Mouse (Mus musculus): ENCODE data around the gene Ddx39. TPM values are rescaled to one million over a fixed set of nuclear protein-coding genes. Genes with fewer than 3 reads are reported as not detected.
A peak's percentile ranks its signal among the peaks of the same experiment; 100 is the strongest.

Gene Ddx39
- total and polyA plus RNA-seq, 3 experiments, result 272 to 304 (median 279) TPM

DNA sequence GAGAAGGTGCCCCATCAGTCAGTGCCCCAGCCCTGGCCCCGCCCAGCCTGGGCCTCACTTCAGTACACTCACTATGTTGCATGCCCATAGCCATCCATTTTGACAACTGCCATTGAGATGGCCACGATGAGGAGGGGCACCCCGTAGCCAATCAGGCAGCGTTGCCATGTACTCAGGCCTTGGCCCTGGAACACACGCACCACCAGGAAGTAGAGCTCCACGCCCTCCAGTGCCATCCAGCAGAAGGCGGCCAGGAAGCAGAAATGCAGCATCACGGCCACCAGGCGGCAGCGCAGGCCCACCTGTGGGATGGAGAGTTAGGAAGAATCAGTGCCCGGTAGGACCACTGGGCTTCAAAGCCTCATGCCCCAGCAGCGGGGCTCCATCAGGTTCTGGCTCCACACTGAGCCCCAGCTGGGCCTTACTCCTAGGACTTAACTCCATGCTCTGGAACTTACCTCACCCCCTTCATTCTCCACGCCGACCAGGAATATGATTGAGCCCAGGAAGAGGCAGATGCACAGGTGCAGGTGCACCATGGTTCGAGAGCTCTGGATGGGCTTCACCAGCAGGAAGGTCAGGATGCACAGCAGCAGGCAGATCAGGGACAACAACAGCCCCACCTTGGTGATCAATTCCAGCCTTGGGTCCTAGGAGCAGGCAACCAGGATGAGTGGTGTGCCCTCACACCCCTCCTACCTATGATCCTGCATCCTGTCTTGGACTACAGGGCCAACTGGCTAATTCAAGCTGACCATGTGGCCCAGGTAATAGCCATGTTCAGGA, 9.9 kb downstream of the Ddx39 start:
- TF ChIP-seq ELF1 (IDR thresholded peaks at IDR 0.05; ENCODE audit: low read depth, low read length), result peak; percentile 68
- peak; percentile 58 for TF ChIP-seq ZC3H11A (IDR thresholded peaks at IDR 0.05; ENCODE audit: low read depth, low read length)
- TF ChIP-seq CHD1 (IDR thresholded peaks at IDR 0.05; ENCODE audit: low read depth, low read length), result no peak
- TF ChIP-seq CTCF (IDR thresholded peaks at IDR 0.05 in 2 of 3, conservative IDR thresholded peaks at IDR 0.05 in 1 of 3; ENCODE audit: control insufficient read depth in 1 of 3, insufficient read depth in 1 of 3, low read depth in 2 of 3, low read length in 3 of 3, poor library complexity in 1 of 3, severe bottlenecking in 1 of 3), result peak; percentile 80 to 83 (median 82)
- no peak for TF ChIP-seq GATA1 (IDR thresholded peaks at IDR 0.05; ENCODE audit: low read depth, low read length)
- TF ChIP-seq MAX (IDR thresholded peaks at IDR 0.05; ENCODE audit: low read length), result peak; percentile 62
- peak; percentile 68 for TF ChIP-seq RAD21 (IDR thresholded peaks at IDR 0.05; ENCODE audit: low read depth, low read length)
- TF ChIP-seq MYB (IDR thresholded peaks at IDR 0.05; ENCODE audit: low read depth, low read length), result no peak
- TF ChIP-seq MXI1 (IDR thresholded peaks at IDR 0.05; ENCODE audit: low read depth, low read length), result peak; percentile 57
- peak; percentile 71 for TF ChIP-seq SMC3 (IDR thresholded peaks at IDR 0.05; ENCODE audit: low read depth, low read length)
- peak; percentile 24; the same call in 1 of the 2 replicates for TF ChIP-seq NELFE (IDR thresholded peaks at IDR 0.05; ENCODE audit: low read depth, low read length)
- 0 out of 2 replicates have a peak, but pooled peaks have one; percentile 26 for TF ChIP-seq HCFC1 (IDR thresholded peaks at IDR 0.05; ENCODE audit: low read depth, low read length)
- no peak; the same call in 1 of the 2 replicates for TF ChIP-seq MAZ (IDR thresholded peaks at IDR 0.05; ENCODE audit: low read depth, low read length)
- peak; percentile 51; the same call in 1 of the 2 replicates for TF ChIP-seq SIN3A (IDR thresholded peaks at IDR 0.05; ENCODE audit: low read length)
- peak; percentile 52; the same call in 1 of the 2 replicates for TF ChIP-seq POLR2AphosphoS2 (IDR thresholded peaks at IDR 0.05; ENCODE audit: low read length)

DNA sequence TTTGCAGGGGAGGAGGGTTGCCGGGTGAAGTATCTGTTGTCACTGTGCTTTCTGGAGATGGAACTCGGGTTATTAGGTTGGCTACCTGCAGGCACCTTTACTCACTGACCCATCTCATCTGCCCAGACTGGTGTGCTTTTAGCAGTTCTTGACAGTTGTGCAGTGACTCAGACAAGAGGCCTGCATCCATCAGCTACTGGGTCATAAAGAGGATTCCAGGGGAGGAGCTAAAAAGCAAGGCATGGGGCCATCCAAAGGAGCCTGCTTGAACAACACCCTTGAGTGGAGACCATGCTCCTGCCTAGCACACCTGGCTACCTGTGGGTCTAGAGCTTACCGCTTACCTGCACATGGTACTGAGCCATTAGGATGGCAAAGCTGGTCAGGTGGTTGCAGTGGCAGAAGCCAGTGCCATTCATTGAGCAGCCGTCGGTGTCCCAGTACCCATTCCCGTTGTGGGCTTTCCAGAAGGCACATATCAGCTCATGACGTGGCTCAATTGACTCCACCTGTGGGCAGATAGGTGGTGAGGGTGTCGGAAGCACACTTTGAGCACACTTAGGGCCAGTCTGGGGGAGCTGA, 10.6 kb downstream of the Ddx39 start:
- Histone ChIP-seq H3K27ac (ENCODE audit: control insufficient read depth, low read depth, low read length) (no peak overlapping the region), H3K4me3 (ENCODE audit: control insufficient read depth in 1 of 2, insufficient read depth in 1 of 2, low read depth in 2 of 2, low read length in 2 of 2) (no peak overlapping the region), H3K4me1 (ENCODE audit: control insufficient read depth in 1 of 2, insufficient read depth in 2 of 2, low read length in 2 of 2) (no peaks in the 10 kb centered on the region), H3K9ac (ENCODE audit: control insufficient read depth, low read depth, low read length, poor library complexity, severe bottlenecking) (no peak overlapping the region), H3K79me2 (ENCODE audit: control insufficient read depth, insufficient read depth, low read length, poor library complexity) (no peaks in the 10 kb centered on the region), H3K9me3 (replicated peaks; ENCODE audit: insufficient read depth, low read length) (no peaks in the 10 kb centered on the region), H3K36me3 (ENCODE audit: control insufficient read depth in 1 of 2, insufficient read depth in 2 of 2, low read length in 2 of 2) (peaks cover 0 to 26% of the 10 kb centered on the region in 2 experiments; a peak in 2 of 4 replicates), H3K27me3 (ENCODE audit: control insufficient read depth in 1 of 2, insufficient read depth in 2 of 2, low read length in 2 of 2) (no peaks in the 10 kb centered on the region)
- no peak for TF ChIP-seq ZC3H11A (IDR thresholded peaks at IDR 0.05; ENCODE audit: low read depth, low read length)
- TF ChIP-seq ZKSCAN1 (IDR thresholded peaks at IDR 0.05; ENCODE audit: low read depth, low read length), result no peak
- no peak for TF ChIP-seq UBTF (IDR thresholded peaks at IDR 0.05; ENCODE audit: borderline replicate concordance, insufficient read depth, low read depth, low read length)
- TF ChIP-seq NELFE (IDR thresholded peaks at IDR 0.05; ENCODE audit: low read depth, low read length), result no peak
- no peak for TF ChIP-seq MYC (IDR thresholded peaks at IDR 0.05; ENCODE audit: low read depth, low read length)
- no peak for TF ChIP-seq BHLHE40 (IDR thresholded peaks at IDR 0.05; ENCODE audit: borderline replicate concordance, low read depth, low read length)
- no peak for TF ChIP-seq NRF1 (IDR thresholded peaks at IDR 0.05; ENCODE audit: insufficient read depth, low read depth, low read length, poor library complexity, severe bottlenecking)
- no peak for TF ChIP-seq MEF2A (IDR thresholded peaks at IDR 0.05; ENCODE audit: extremely low read depth, insufficient replicate concordance, low read depth, low read length, poor library complexity, severe bottlenecking)
- TF ChIP-seq EP300 (IDR thresholded peaks at IDR 0.05; ENCODE audit: low read depth in 1 of 2, low read length in 2 of 2), result no peak
- no peak for TF ChIP-seq CTCF (IDR thresholded peaks at IDR 0.05 in 2 of 3, conservative IDR thresholded peaks at IDR 0.05 in 1 of 3; ENCODE audit: control insufficient read depth in 1 of 3, insufficient read depth in 1 of 3, low read depth in 2 of 3, low read length in 3 of 3, poor library complexity in 1 of 3, severe bottlenecking in 1 of 3)
- no peak for TF ChIP-seq KAT2A (conservative IDR thresholded peaks at IDR 0.05; ENCODE audit: low read depth, low read length)
- no peak for TF ChIP-seq CHD2 (IDR thresholded peaks at IDR 0.05; ENCODE audit: low read length)
- no peak for TF ChIP-seq RAD21 (IDR thresholded peaks at IDR 0.05; ENCODE audit: low read depth, low read length)
- no peak for TF ChIP-seq MYB (IDR thresholded peaks at IDR 0.05; ENCODE audit: low read depth, low read length)
- no peak for TF ChIP-seq TAL1 (IDR thresholded peaks at IDR 0.05; ENCODE audit: low read length)
- TF ChIP-seq TBP (IDR thresholded peaks at IDR 0.05; ENCODE audit: low read depth, low read length), result no peak
- no peak for TF ChIP-seq POLR2AphosphoS5 (IDR thresholded peaks at IDR 0.05; ENCODE audit: borderline replicate concordance, low read depth, low read length)
- no peak for TF ChIP-seq SMC3 (IDR thresholded peaks at IDR 0.05; ENCODE audit: low read depth, low read length)
- no peak for TF ChIP-seq RCOR1 (IDR thresholded peaks at IDR 0.05; ENCODE audit: low read depth, low read length)
- DNase-seq (ENCODE audit: low read depth, low spot score), result no peak

More for the DNA sequence above, 9.9 kb downstream of the Ddx39 start:
- DNase-seq (ENCODE audit: low read depth, low spot score), result peak; percentile 84
- H3K36me3 ChIP-seq (ENCODE audit: control insufficient read depth in 1 of 2, insufficient read depth in 2 of 2, low read length in 2 of 2), result peaks cover 0 to 31% of the 10 kb centered on the region in 2 experiments; a peak in 2 of 4 replicates
- no peaks in the 10 kb centered on the region for H3K27me3 ChIP-seq (ENCODE audit: control insufficient read depth in 1 of 2, insufficient read depth in 2 of 2, low read length in 2 of 2)
- no peaks in the 10 kb centered on the region for H3K4me1 ChIP-seq (ENCODE audit: control insufficient read depth in 1 of 2, insufficient read depth in 2 of 2, low read length in 2 of 2)
- H3K4me3 ChIP-seq (ENCODE audit: control insufficient read depth in 1 of 2, insufficient read depth in 1 of 2, low read depth in 2 of 2, low read length in 2 of 2), result no peak overlapping the region
- no peak overlapping the region for H3K9ac ChIP-seq (ENCODE audit: control insufficient read depth, low read depth, low read length, poor library complexity, severe bottlenecking)
- H3K79me2 ChIP-seq (ENCODE audit: control insufficient read depth, insufficient read depth, low read length, poor library complexity), result peaks cover 2% of the 10 kb centered on the region; the same call in 1 of the 2 replicates
- H3K27ac ChIP-seq (ENCODE audit: control insufficient read depth, low read depth, low read length), result no peak overlapping the region
- no peaks in the 10 kb centered on the region for H3K9me3 ChIP-seq (replicated peaks; ENCODE audit: insufficient read depth, low read length)
